Mouse (Mus musculus): ENCODE results near the gene Prkaa1.
"Not testable (repeated sequence)": the region's sequence is repeated elsewhere in the genome, so short reads cannot be mapped to it uniquely, and the experiment has no call there.

Prkaa1 gene

DNA sequence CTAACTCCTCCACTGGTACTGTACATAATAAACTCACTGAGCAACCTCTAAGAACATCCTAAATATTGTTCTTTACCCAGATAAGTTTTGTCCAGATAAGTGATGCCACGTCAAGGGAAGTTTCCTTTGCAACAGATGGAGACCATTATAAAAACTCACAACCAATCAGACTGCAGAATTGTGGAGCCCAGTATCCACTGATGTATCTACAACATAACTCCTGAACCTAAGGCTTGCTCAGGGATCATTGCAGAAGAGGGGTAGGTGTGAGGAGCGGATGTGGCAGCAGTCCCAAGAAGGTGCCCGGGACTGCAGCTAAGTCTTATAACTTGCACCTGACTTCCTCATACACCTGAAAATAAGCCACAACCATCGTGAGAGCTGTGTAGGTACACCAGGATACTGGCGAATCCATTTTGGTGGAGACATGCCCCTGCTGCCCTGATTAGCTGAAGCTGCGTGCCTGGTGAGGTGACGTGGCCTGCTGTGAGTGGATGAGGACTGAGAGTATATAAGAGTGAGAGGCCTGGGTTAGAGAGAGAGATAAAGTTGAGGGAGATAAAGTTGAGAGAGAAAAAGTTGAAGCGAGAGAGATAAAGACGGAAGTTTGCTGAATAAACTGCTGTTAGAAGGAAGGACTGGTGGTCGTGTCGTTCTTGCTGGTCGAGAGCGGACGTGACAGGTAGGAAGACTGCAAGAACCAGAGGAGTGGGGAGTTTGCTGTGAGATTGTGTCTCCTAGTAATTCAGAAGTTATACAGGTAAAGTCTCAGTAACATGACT is 12.6 kb upstream of the Prkaa1 start:
- DNase-seq, result not testable (repeated sequence)

DNA sequence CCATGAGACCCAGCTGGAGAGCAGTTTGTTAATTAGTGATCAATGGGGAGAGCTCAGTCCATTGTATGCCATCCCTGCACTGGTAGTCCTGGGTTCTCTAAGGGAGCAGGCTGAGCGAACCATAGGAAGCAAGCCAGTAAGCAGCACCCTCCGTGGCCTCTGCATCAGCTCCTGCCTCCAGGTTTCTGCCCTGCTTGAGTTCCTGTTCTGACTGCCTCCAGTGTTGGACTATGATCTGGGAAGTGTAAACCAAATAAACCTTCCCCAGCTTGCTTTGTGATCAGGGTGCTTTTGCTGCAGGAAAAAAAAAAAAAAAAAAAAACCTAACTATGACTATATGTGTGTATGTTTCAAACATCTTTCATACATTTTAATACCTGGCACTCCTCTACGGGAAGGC is 10.4 kb upstream of the Prkaa1 start:
- DNase-seq, result no peak

DNA sequence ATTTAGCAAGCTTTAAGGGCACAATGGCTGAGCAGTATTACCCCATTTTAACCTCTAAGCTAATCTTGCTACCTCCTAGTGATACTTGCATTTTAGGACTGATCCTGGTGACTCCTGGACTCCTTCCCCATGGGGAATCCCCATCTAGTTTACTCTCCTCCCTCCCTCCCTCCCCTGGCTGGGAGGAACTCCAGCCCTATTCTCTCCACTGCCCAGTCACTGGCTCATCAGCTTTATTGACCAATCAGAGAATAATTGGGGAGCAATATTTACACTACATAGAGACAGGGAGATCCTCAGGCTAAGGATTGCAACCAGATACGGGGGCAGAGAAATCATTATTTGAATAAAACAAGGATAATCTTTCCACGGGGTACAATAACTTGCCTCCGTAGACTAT is 9.5 kb upstream of the Prkaa1 start:
- DNase-seq, result no peak

DNA sequence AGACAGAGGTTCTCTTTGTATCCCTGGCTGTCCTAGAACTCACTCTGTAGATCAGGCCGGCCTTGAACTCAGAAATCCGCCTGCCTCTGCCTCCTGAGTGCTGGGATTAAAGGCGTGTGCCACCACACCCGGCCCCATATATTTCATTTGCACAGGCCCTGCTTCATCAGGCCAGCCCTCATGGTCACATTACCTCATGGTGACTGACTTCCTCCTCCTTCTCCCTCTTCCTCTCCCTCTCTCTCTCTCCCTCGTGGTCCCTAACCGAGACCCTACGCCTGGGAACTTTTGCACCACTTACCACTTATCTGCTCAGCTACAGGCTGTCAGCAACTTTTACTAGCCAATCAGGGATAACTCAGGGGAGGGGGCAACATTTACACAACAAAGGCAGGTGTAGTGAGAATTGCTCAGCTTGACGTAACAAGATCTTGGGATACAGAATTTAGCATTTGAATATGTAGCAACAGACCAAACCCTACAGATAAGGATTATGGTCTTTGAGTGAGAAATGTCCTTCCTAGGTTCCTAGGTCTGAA is 8.6 kb upstream of the Prkaa1 start:
- DNase-seq, result no peak

DNA sequence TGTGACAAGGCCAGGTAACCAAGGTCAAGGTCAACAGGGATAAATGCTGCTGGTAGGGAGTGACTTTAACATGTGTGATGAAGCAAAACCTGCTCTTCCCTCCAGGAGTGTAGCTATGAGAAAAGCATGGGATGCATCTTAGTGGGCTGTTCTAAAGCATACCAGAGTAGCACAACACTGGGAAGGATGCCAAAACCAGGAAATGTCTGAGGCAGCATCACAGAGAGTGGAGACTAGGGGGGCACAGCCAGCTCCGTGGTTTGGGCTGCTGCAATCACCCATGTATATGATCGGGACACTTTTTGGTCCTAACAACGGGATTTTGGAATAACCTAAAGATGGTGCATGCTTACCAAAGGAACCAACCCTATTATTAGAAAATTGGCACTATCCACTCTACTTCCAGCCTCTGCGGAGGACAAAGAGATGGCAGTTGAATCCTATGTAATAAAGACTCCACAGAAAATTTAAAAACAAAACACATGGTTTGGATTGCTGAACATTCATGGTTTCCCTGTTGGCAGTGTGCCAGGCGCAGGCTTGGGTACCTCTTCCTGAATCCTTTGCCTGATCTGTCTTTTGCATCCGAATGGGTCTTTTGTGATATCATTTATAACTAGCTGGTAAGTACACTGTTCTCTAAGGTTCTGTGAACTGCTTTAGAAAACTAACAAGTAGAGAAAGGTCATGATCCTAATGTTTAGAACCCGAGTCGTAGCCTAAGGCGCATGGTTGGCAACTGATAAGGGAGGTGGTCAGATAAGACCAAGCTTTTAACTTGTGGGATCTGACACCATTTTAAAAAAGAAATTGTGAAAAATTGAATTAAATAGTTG is 5.4 kb upstream of the Prkaa1 start:
- no peak for DNase-seq

DNA sequence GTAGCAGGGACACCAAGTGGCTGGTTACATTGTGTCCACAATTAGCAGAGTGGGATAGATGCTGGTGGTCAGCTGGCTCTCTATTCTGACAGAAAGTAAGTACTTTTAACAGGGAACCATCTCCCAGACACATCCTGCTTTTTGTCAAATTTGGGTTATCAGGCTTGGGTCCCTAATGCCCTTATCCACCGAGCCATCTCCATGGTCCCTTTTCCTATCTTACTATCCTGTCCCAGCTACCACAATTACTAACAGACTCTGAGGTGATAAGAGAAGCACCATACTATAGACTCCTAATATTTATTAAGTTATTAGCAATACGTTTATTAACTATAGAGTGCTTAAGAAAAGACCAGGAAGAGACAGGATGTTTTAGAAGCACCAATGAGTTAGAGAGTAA is 4.3 kb upstream of the Prkaa1 start:
- DNase-seq, result no peak

DNA sequence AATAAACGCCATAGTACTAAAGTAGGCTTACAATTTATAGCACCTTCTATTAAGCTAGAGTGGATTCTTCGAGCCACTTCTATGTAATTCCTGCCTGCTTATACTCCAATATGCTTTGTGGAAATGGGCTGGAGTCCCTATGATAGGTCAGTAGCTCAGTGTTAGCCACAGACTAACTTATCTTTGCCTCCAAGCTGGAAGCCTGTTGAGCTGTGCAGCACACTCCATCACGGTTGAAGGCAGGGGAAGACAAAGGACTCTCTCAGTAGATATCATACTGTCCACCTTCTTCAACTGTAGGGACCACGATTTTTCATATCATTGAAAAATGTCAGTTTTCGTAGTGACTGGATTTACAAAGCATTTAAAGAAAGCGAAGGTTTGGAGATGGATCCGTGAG is 3.8 kb upstream of the Prkaa1 start:
- DNase-seq, result no peak

DNA sequence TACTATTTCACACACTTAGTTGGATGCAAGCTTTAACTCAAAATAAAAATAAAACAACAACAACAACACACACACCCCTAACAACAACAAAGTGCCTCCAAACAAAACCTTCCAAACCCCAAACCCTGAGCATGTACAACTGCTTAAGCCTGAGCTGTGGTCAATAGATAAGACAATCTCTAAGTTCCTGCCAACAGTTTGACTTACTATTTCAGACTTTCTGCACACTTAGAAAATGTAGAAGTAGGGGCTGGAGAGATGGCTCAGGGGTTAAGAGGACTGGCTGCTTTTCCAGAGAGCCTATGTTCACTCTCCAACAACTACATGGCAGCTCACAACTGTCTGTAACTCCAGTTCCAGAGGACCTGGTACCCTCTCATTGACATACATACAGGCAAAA is 3.3 kb upstream of the Prkaa1 start:
- DNase-seq, result no peak

DNA sequence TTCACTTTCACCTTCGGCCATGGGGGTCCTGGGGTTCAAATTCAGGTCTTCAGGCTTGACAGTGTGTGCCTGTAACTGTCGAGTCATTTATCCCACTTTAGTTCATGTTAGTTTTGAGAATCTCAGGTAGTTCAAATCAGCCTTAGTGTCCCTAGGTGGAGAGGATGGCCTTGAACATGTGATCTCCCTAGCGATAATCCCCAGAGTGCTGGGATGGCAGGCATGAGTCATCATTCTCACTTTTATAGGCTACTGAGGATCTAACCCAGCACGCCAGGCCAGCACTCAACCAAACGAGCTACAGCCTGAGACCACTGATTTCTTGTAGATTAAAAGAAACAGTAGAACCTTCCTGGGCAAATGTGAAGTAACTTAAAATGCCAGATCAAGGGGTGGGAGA is 1.6 kb upstream of the Prkaa1 start:
- no peak for DNase-seq

DNA sequence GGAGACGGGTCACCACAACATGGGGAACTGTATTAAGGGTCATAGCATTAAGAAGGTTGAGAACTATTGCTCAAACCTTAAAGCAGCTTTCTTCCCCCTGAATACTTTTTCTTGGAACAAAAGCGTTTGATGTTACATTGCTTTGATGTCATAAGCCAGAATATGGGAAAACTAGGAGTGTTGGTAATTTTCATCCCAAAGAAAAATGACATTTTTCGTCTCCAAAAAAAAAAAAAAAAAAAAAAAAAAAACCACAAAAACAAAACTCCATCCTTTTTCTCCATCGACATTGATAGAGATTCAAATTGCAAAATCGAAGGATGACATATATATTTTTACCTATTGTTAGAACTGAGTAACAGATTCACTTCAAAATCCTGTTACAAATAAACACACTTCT is 947 bp upstream of the Prkaa1 start:
- DNase-seq, result no peak

DNA sequence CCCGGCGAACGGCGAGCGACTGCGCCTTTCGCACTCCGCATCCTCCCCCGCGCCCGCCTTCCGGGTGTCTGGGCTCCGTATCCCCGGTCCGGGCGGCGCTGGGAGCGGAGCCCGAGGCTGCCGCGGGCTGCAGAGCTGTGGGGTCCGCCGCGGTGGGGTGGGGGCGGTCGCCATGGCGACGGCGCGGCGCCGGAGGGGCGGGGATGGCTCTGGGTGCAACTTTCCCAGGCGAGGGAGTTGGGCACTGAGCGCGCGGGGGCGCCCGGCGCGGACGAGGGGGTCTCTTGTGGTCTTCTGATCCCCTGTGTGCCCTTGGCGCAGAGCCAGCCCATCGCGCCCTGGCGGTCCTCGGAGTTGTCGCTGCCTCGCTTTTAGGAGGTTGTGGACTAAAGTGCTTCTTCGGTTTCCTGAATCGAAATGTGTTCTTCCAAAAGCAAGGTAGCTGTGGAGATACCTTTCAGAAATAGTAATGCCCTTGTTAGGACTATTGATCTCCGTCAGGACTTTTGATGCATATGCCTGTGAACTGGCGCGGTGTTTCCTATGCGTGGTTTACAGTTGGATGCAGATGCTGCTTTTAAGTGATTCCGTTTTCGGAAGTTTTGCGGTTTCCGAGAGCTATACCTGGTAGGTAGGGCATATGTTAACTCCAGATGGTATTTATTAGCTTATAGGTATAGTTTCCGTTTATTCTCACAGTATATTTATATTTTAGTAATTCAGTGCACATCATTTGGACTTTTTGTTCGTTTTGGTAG is 539 bp downstream of the Prkaa1 start:
- peak; percentile 70 for DNase-seq

DNA sequence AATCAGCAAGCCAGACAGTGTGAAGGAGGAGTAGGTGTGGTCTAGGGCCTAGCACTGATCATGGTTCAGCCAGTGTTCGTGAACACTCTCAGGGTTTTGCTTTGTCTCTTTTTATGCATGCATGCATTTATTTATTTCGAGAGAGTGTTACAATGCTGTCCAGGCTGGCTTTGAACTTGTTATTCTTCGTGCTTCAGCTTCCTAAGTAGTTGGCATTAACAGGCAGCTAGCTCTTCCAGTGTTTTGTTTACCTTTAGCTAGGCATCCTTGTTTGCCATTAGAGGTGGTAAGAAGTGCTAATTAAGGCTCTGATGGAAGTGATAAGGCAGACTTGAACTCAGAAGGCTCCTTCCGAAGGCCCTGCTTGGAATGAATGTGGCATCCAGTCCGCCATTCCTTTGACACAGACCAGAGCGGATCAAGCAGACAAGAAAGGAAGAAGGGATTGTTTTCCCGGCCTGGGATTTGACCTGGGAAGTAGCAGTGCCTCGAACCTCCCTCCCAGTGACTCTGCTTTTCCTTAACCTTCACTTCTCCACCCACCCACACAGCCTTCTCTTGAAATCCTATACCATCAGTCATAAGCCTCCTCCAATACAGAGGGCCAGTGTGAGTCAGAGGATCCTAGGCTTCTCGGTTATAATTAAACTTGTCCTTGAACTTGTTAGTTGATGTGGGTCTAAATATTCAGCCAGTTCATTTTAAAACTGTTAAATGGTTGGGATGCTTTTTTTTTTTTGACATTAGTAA is 1.7 kb downstream of the Prkaa1 start:
- DNase-seq, result no peak

DNA sequence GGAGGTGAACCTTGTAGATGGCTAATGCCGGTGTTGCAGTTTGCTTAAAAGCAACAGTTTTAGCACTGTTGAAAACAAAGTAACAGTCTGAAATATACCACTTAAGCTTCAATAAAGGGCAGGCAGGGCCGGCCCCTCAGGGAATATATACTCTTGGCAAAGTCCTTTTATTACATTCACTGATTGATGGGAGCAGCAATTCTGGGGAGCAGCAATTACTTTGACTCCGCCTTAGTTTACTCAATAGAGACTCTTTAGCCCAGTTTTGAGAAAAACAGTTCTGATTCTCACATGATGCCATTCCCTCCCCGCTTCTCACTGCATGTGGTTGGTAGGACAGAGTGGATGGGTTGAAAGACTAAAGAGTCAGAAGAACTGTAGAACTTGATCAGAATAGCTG is 5.5 kb downstream of the Prkaa1 start:
- no peak for DNase-seq

DNA sequence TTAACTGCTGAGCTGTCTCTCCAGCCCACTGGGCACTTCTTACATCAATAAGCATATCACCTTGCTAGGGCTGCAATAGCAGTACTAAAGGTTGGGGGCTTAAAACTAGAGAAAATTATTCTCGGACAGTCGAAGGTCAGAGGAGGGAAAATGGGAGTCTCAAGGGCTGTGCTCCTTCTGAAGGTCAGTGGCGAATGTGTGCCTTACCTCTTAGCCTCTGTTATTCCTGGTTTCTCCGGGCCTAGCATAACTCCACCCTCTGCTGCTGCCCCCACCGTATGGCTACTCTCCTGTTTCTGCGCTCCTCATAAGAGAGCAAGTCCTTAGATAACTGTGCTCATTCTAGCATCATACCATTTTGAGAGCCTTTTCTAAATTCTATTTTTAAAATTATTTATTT is 8.5 kb downstream of the Prkaa1 start:
- no peak for DNase-seq

DNA sequence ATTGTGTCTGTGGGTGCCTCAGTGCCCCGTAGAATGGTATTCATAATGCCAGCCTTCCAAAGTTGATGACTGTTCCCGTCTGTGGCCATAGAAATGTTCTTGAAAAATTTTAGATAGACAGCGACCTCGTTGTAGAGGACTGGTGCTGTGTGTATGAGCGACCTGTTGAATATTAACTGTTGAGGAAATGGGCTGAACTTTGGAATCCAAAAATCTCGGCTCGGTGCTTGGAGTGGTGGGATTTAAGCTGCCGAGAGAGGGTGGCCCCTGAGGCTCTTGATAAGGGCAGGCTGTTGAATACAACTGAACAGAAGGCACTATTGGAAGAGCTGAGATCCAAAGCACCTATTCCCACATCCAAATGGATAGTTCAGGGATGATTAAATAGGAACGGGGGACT is 11.0 kb downstream of the Prkaa1 start:
- DNase-seq, result no peak

DNA sequence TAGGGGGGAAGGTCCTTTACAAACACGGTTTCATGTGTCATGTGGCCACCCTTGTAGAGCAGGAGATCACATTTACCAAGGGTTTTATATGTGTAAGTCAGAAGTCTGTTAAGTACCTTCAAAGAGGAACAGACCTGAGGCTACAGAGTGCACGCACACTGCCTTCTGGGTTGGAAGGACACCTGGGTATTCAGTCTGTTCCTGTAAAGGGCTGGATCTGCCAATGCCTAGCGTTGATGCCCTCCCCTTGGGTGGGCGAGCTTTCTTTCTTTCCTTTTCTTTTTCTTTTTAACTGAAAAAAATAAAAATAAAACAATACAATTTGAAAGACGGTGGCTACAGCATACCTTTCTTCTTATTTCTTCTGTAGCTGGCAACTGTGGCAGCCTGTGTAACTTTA is 11.4 kb downstream of the Prkaa1 start:
- DNase-seq, result no peak

DNA sequence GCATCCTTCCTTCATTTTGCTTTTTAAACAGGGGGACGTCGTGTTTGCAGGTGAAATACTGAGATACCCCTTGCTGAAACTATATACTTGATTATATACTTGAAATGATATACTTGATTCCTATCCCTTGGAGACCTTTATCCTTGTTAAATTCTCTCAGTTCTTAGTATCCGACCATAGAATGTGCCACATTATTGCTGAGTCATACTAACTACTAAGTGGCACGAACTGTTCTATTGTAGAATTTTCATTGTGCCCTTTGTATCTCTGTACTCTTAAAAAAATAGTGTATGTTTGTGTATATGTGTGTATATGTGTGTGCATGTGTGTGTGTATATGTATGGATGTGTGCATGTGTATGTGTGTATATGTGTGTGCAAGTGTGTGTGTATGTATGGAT is 12.7 kb downstream of the Prkaa1 start:
- DNase-seq, result no peak

DNA sequence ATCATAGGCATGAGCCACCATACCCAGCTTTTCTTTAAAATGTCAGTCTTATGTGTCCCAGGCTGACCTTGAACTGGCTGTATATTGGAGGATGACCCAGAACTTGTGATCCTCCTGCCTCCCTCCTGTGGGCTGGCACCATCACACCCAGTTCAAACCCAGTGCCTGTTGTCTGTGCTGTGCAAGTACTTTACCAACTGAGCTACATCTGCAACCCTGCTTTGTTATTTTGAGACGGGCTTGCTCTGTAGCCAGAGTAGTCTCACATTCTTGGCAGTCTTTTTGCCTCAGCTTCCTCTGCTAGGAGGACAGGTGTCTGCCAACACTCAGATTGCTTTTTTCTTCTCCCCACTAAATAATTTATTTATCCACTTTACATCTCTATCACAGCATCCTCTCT is 13.7 kb downstream of the Prkaa1 start:
- no peak for DNase-seq

DNA sequence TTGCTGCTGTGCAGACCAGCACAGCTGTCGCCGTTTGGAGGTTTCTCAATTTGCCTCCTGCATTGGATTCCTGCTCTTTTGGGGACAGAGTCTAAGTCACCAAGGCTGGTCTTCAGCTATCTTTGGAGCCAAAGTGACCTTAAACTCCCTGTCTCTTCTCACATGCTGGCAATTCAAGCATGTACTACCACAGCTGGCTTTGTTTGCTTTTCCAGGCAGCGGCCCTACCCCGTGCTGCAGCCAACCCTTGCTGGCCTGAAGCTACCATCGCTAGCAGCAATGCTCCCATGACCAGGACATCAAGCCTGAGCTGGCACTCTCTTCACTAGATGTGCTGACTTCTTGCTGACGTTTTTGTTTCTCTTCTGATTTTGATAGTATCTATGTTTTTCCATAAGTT is 15.2 kb downstream of the Prkaa1 start:
- no peak for DNase-seq

DNA sequence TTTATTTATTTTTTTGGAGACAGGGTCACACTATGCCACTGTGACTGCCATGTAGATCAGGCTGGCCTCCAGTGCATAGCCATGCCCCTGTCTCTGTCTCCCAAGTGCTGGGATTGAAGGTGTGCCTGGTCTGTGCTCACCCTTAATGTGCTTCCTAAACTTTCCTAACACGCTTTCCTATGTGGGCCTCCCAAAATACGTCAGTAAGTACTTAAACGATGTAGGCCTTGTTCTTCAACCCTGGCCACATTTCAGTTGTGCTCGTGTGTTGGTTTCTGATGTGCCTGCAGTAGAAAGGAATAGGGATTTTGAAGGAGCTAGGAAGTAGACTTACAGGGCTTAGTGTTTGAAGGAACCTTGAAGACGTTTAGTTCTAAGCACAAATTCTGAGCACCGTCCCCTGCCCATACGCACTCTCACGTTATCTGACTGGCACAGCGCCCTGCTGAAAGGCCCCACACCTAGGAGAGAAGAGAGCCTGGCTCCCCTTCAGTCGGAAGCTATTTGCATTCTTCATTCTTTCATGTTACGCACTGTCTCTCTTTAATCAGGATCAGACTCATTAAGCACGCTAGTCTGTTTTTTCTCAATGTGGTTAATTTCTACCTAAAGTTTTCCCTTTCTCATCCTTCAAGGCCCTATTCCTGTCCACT is 21.6 kb downstream of the Prkaa1 start:
- no peak for DNase-seq

DNA sequence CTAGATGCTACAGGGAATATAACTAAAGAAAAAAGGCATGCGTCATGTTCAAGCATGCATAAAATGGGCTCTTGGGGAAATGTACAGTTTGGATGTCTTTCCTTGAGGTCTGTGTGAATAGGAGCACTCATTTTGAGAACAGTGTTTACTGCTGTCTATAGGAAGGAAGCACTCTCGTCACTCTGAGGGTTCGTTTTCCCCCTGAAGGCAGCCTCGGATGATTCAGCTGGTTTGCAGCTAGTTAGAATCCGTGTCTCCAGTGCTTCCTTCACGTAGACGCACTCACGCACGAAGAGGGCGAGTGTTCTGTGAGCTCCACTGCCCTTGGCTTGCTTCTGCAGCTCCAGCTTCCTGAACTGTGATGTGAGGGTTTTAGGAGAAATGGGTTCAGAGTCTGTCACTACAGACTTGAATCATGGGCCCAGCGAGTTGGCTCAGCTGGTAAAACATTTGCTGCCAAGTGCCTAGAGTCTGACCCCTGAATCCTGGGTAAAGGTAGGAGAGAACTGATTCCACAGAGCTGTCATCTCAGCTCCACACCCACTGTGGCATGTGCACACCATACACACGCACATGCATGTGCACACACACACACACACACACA is 29.7 kb downstream of the Prkaa1 start:
- DNase-seq, result no peak

Data from lung, postnatal 14 days (tissue).